Comparison of ENCODE assay signal across 8 mouse cellular contexts in the genomic region with DNA sequence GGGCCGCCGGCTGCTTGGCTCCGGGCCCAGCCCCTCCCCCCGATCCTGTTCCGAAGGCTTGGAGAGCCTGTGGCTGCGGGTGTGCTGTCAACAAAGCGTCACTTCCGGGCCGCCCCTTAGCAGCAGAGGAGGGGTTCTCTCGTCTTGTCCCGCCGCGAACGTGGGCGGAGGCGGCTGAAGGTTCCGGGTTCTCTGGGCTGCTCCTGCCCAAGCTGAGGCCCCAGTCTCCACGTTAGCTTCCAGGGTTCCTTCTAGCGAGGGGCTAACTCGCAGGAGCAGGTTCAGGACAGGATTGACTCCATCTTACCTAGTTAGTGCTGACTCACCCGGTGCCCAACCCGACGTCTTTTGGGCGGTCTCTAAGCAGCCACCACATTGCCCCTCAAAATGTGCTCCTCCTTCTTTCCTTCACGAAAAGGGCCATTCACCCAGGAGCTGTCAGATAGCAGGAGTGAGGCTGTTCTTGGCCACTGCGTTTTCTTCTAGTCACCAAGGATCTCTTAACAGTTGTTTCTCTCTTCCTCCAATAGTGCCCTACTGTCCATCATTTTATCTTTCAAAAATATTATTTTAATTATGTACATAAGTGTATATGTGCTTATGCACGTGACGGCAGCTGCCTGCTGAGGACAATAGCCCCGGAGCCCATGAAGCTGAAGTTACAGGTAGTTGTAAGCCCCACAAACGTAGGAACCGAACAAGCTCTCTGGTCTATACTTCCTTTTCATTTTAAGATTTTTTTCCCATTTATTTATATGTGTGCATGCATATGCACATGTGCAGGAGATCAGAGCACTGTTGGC. TPM values are rescaled to one million over a fixed set of nuclear protein-coding genes. Genes with fewer than 3 reads are reported as not detected.
DNase-seq lines count a peak whose midpoint lies in the region; ATAC-seq lines count a peak whose summit lies in the region.

A gene (minus strand): TSS at position 114 of the 803 bp plus-strand sequence.

- ATAC-seq in common myeloid progenitor, adult 5-6 weeks (replicated peaks; ENCODE audit: low read depth, poor library complexity, severe bottlenecking), result peak; percentile 95

- peaks cover 30% of the 10 kb centered on the region for H3K36me3 ChIP-seq in megakaryocyte, embryonic 14.5 days (replicated peaks; ENCODE audit: low read length)

- peaks cover 67% of the 10 kb centered on the region for H3K4me1 ChIP-seq in megakaryocyte, embryonic 14.5 days

- H3K27me3 ChIP-seq in megakaryocyte, embryonic 14.5 days (replicated peaks), result no peaks in the 10 kb centered on the region

- no peaks in the 10 kb centered on the region for H3K9me3 ChIP-seq in megakaryocyte, embryonic 14.5 days

- DNase-seq in ZHBTc4 (ENCODE audit: low read depth, low spot score), result peak; percentile 96
- DNase-seq in gastrocnemius, adult 8-10 months (ENCODE audit: low spot score in 2 of 2), result peak; percentile 95
- DNase-seq in hindlimb bud, embryonic 11.5 days (ENCODE audit: extremely low spot score, low read depth, low spot score), result peak; percentile 46
- peak; percentile 94 to 95 for DNase-seq in left cerebral cortex, adult 8-10 months (ENCODE audit: low spot score in 2 of 2)
- DNase-seq in right cerebral cortex, postnatal 10 days (ENCODE audit: low spot score in 2 of 2), result peak; percentile 97
- peak; percentile 95 for DNase-seq in urinary bladder, postnatal 25 days (ENCODE audit: low spot score)

- H3K4me3 ChIP-seq in megakaryocyte, embryonic 14.5 days (replicated peaks), result peak within 1 kb of the TSS; percentile 99

RNA-seq across cellular contexts. Expression of the gene that starts here (rescaled TPM):
- total RNA-seq in common myeloid progenitor, adult 5-6 weeks (2017), result 11.8 and 17.4 TPM in 2 replicates
- 10 to 100 TPM; 23.5 to 24.8 (median 24.3) TPM for total RNA-seq in gastrocnemius, adult 8-10 months (2022)
- total RNA-seq in left cerebral cortex, adult 8-10 months (2022), result 100 to 1,000 TPM; 141 to 144 (median 142) TPM
- polyA plus RNA-seq in megakaryocyte, embryonic 14.5 days (2012; ENCODE audit: insufficient read depth, low replicate concordance), result 12.2 and 20.0 TPM in 2 replicates

Comparison
In these comparisons a context has a peak if more than half of its experiments do, and no peak if none do; other contexts are left out.
1. Peak in every context shown above with its lines: DNase-seq, ATAC-seq and H3K4me3 ChIP-seq.
2. DNase-seq: peak in every context shown above with its lines; median percentile 97 in right cerebral cortex, postnatal 10 days; 96 in ZHBTc4; 95 in gastrocnemius, adult 8-10 months; 95 in urinary bladder, postnatal 25 days; 94 in left cerebral cortex, adult 8-10 months; 46 in hindlimb bud, embryonic 11.5 days.